Mouse (Mus musculus) hindbrain, embryonic 16.5 days (tissue): Measurements from ENCODE around the gene Lrpprc. TPM values are rescaled to one million over a fixed set of nuclear protein-coding genes. Genes with fewer than 3 reads are reported as not detected.

Source experiments
- ATAC-seq: fragments of 200-750 bp; cut with Nextera tagmentation; 2 replicates; pipeline ENCODE4 v1.8.0; 2017; ENCODE audit warnings: moderate TSS enrichment, moderate library complexity
- H3K27ac ChIP-seq: fragments of 300-500 bp; sonication (generic); 2 replicates; pipeline ENCODE4 v1.5.1; 2014; ENCODE audit warnings: low read depth, mild to moderate bottlenecking, control low read depth, low read length, moderate library complexity
- H3K27me3 ChIP-seq: fragments of 300-500 bp; sonication (generic); replicated peaks from 2 replicates; pipeline ENCODE4 v1.6.1; 2014; ENCODE audit warnings: low read length; ENCODE audit not compliant: control insufficient read depth, insufficient read depth
- H3K36me3 ChIP-seq: fragments of 300-500 bp; sonication (generic); 2 replicates; pipeline ENCODE4 v1.6.1; 2014; ENCODE audit warnings: mild to moderate bottlenecking, low read length, moderate library complexity, mixed read lengths; ENCODE audit not compliant: control insufficient read depth, insufficient read depth
- H3K4me1 ChIP-seq: fragments of 300-500 bp; sonication (generic); 2 replicates; pipeline ENCODE4 v1.6.1; 2014; ENCODE audit warnings: low read depth, low read length; ENCODE audit not compliant: control insufficient read depth, insufficient read depth
- H3K4me2 ChIP-seq: fragments of 300-500 bp; sonication (generic); 2 replicates; pipeline ENCODE4 v1.6.1; 2014; ENCODE audit warnings: mild to moderate bottlenecking, low read length, control low read depth, moderate library complexity
- H3K4me3 ChIP-seq: fragments of 300-500 bp; sonication (generic); 2 replicates; pipeline ENCODE4 v1.5.1; 2014; ENCODE audit warnings: mild to moderate bottlenecking, low read length, control low read depth, moderate library complexity
- H3K9ac ChIP-seq: fragments of 300-500 bp; sonication (generic); 2 replicates; pipeline ENCODE4 v1.6.1; 2014; ENCODE audit warnings: low read depth, mild to moderate bottlenecking, control low read depth, low read length, moderate library complexity
- H3K9me3 ChIP-seq: fragments of 300-500 bp; sonication (generic); 2 replicates; pipeline ENCODE4 v1.6.1; 2014; ENCODE audit warnings: mild to moderate bottlenecking, low read length, moderate library complexity; ENCODE audit not compliant: control insufficient read depth
- WGBS: fragments of 180-500 bp; shearing (Covaris S2); extraction: QIAGEN DNeasy Blood & Tissue Kit; methylation state at CpG from one replicate; pipeline ENCODE4 v1.1.7; 2014; 5-methylcytosine and 5-hydroxymethylcytosine counted together
- polyA plus RNA-seq: library from polyadenylated mRNA; unstranded; fragments of >200 nt; fragmentation: Nextera tagmentation; extraction: Ambion mirVana; gene quantifications from 2 replicates; pipeline ENCODE4 v1.2.1, GENCODE M21; 2015

Gene Lrpprc
- polyA plus RNA-seq, 1 experiment from 2014 or later = 43.4 TPM

GRCm38 (mm10) chr17:84752286-84752685, 38.3 kb downstream of the Lrpprc start:
- WGBS = 77% methylated on average over 2 of the region's 2 CpGs
- H3K4me2 ChIP-seq = no peak overlapping the region
- peaks cover 13% of the 10 kb centered on the region for H3K4me1 ChIP-seq
- 0 out of 2 replicates have a peak, but pooled peaks cover 5% of the 10 kb centered on the region for H3K36me3 ChIP-seq
- H3K9ac ChIP-seq = no peak overlapping the region
- no peaks in the 10 kb centered on the region for H3K9me3 ChIP-seq
- no peak overlapping the region for H3K27ac ChIP-seq
- ATAC-seq = no peak
- H3K4me3 ChIP-seq = no peak overlapping the region
- no peaks in the 10 kb centered on the region for H3K27me3 ChIP-seq

GRCm38 (mm10) chr17:84751630-84752191, 38.9 kb downstream of the Lrpprc start:
- no peaks in the 10 kb centered on the region for H3K9me3 ChIP-seq
- 45% methylated on average over 8 of the region's 8 CpGs for WGBS
- ATAC-seq = no peak
- no peak overlapping the region for H3K27ac ChIP-seq
- H3K27me3 ChIP-seq = no peaks in the 10 kb centered on the region
- H3K4me2 ChIP-seq = no peak overlapping the region
- H3K4me3 ChIP-seq = no peak overlapping the region
- H3K4me1 ChIP-seq = peaks cover 13% of the 10 kb centered on the region
- H3K9ac ChIP-seq = no peak overlapping the region
- 0 out of 2 replicates have a peak, but pooled peaks cover 5% of the 10 kb centered on the region for H3K36me3 ChIP-seq

- H3K4me3 ChIP-seq = no peak overlapping the region
- H3K9ac ChIP-seq = no peak overlapping the region
- no peaks in the 10 kb centered on the region for H3K27me3 ChIP-seq
- no peak overlapping the region for H3K27ac ChIP-seq
- WGBS = 37% methylated on average over 4 of the region's 4 CpGs
- H3K36me3 ChIP-seq = 0 out of 2 replicates have a peak, but pooled peaks cover 5% of the 10 kb centered on the region
- H3K9me3 ChIP-seq = no peaks in the 10 kb centered on the region
- ATAC-seq = no peak
- peaks cover 13% of the 10 kb centered on the region for H3K4me1 ChIP-seq
- H3K4me2 ChIP-seq = no peak overlapping the region
Measured at GRCm38 (mm10) chr17:84750130-84750529, 40.5 kb downstream of the Lrpprc start.

GRCm38 (mm10) chr17:84749297-84749696, 41.3 kb downstream of the Lrpprc start:
- Histone ChIP-seq H3K27me3 (no peaks in the 10 kb centered on the region), H3K4me1 (peaks cover 13% of the 10 kb centered on the region), H3K27ac (no peak overlapping the region), H3K4me2 (no peak overlapping the region), H3K4me3 (no peak overlapping the region), H3K9ac (no peak overlapping the region), H3K36me3 (0 out of 2 replicates have a peak, but pooled peaks cover 5% of the 10 kb centered on the region), H3K9me3 (no peaks in the 10 kb centered on the region)
- ATAC-seq = peak; percentile 73
- 31% methylated on average over 8 of the region's 8 CpGs for WGBS

GRCm38 (mm10) chr17:84748152-84748682, 42.4 kb downstream of the Lrpprc start:
- Histone ChIP-seq H3K4me3 (no peak overlapping the region), H3K27me3 (no peaks in the 10 kb centered on the region), H3K36me3 (0 out of 2 replicates have a peak, but pooled peaks cover 5% of the 10 kb centered on the region), H3K9ac (no peak overlapping the region), H3K27ac (no peak overlapping the region; the same call in 1 of the 2 replicates), H3K9me3 (no peaks in the 10 kb centered on the region), H3K4me2 (no peak overlapping the region), H3K4me1 (peaks cover 13% of the 10 kb centered on the region)
- no peak for ATAC-seq
- WGBS = 82% methylated on average over 9 of the region's 9 CpGs

GRCm38 (mm10) chr17:84747212-84747611, 43.4 kb downstream of the Lrpprc start:
- Histone ChIP-seq H3K27me3 (no peaks in the 10 kb centered on the region), H3K4me1 (peaks cover 13% of the 10 kb centered on the region), H3K4me3 (no peak overlapping the region), H3K4me2 (no peak overlapping the region), H3K27ac (no peak overlapping the region), H3K36me3 (0 out of 2 replicates have a peak, but pooled peaks cover 3% of the 10 kb centered on the region), H3K9me3 (no peaks in the 10 kb centered on the region), H3K9ac (no peak overlapping the region)
- peak; percentile 85 for ATAC-seq
- 47% methylated on average over 6 of the region's 6 CpGs for WGBS

- H3K4me3 ChIP-seq = no peak overlapping the region
- 53% methylated on average over 9 of the region's 9 CpGs for WGBS
- ATAC-seq = no peak
- no peaks in the 10 kb centered on the region for H3K27me3 ChIP-seq
- no peaks in the 10 kb centered on the region for H3K36me3 ChIP-seq
- H3K27ac ChIP-seq = no peak overlapping the region
- H3K4me2 ChIP-seq = no peak overlapping the region
- H3K9ac ChIP-seq = no peak overlapping the region
- H3K4me1 ChIP-seq = peaks cover 8% of the 10 kb centered on the region
- no peaks in the 10 kb centered on the region for H3K9me3 ChIP-seq
Measured at GRCm38 (mm10) chr17:84745001-84745400, 45.6 kb downstream of the Lrpprc start.

- Histone ChIP-seq H3K4me1 (peaks cover 7% of the 10 kb centered on the region), H3K4me2 (no peak overlapping the region), H3K27me3 (no peaks in the 10 kb centered on the region), H3K4me3 (no peak overlapping the region), H3K9me3 (no peaks in the 10 kb centered on the region), H3K9ac (no peak overlapping the region), H3K27ac (no peak overlapping the region), H3K36me3 (no peaks in the 10 kb centered on the region)
- 69% methylated on average over 4 of the region's 4 CpGs for WGBS
- ATAC-seq = no peak
Measured at GRCm38 (mm10) chr17:84744256-84744655, 46.3 kb downstream of the Lrpprc start.

GRCm38 (mm10) chr17:84738073-84738797, 52.4 kb downstream of the Lrpprc start:
- no peaks in the 10 kb centered on the region for H3K4me1 ChIP-seq
- H3K27ac ChIP-seq = no peak overlapping the region
- WGBS = 78% methylated on average over 9 of the region's 9 CpGs
- no peaks in the 10 kb centered on the region for H3K27me3 ChIP-seq
- H3K4me3 ChIP-seq = no peak overlapping the region
- no peak overlapping the region for H3K9ac ChIP-seq
- ATAC-seq = no peak
- H3K4me2 ChIP-seq = no peak overlapping the region
- no peaks in the 10 kb centered on the region for H3K36me3 ChIP-seq
- H3K9me3 ChIP-seq = no peaks in the 10 kb centered on the region
